Mouse (Mus musculus): ENCODE measurements around the gene Xpr1.
A peak's percentile ranks its signal among the peaks of the same experiment; 100 is the strongest.

Xpr1 gene

GRCm38 (mm10) chr1:155400056-155400455 lies 17.2 kb downstream of the Xpr1 start:
- DNase-seq: no peak

- DNase-seq: peak; percentile 56
These were observed 22.4 kb downstream of the Xpr1 start for GRCm38 (mm10) chr1:155394829-155395228.

- DNase-seq: no peak
These were observed 23.2 kb downstream of the Xpr1 start for GRCm38 (mm10) chr1:155394021-155394420.

GRCm38 (mm10) chr1:155392825-155393224 lies 24.4 kb downstream of the Xpr1 start:
- no peak for DNase-seq

GRCm38 (mm10) chr1:155391537-155391936 lies 25.7 kb downstream of the Xpr1 start:
- no peak for DNase-seq

GRCm38 (mm10) chr1:155388418-155388817 lies 28.8 kb downstream of the Xpr1 start:
- DNase-seq: no peak

- DNase-seq: no peak
These were observed 30.7 kb downstream of the Xpr1 start for GRCm38 (mm10) chr1:155386551-155386950.

- no peak for DNase-seq
These were observed 33.6 kb downstream of the Xpr1 start for GRCm38 (mm10) chr1:155383319-155384302.

- no peak for DNase-seq
These were observed 35.3 kb downstream of the Xpr1 start for GRCm38 (mm10) chr1:155381931-155382330.

- no peak for DNase-seq
These were observed 37.9 kb downstream of the Xpr1 start for GRCm38 (mm10) chr1:155379289-155379688.

- no peak for DNase-seq
These were observed 44.4 kb downstream of the Xpr1 start for GRCm38 (mm10) chr1:155372821-155373220.

GRCm38 (mm10) chr1:155370075-155370658 lies 47.0 kb downstream of the Xpr1 start:
- no peak for DNase-seq

- DNase-seq: no peak
These were observed 50.8 kb downstream of the Xpr1 start for GRCm38 (mm10) chr1:155366366-155366765.

- DNase-seq: no peak
These were observed 55.6 kb downstream of the Xpr1 start for GRCm38 (mm10) chr1:155361502-155362126.

GRCm38 (mm10) chr1:155353096-155353495 lies 64.1 kb downstream of the Xpr1 start:
- no peak for DNase-seq

- no peak for DNase-seq
These were observed 65.7 kb downstream of the Xpr1 start for GRCm38 (mm10) chr1:155351527-155351926.

GRCm38 (mm10) chr1:155348491-155348890 lies 68.7 kb downstream of the Xpr1 start:
- no peak for DNase-seq

GRCm38 (mm10) chr1:155347339-155347738 lies 69.9 kb downstream of the Xpr1 start:
- DNase-seq: no peak

GRCm38 (mm10) chr1:155344019-155344418 lies 73.2 kb downstream of the Xpr1 start:
- no peak for DNase-seq

GRCm38 (mm10) chr1:155339622-155340021 lies 77.6 kb downstream of the Xpr1 start:
- no peak for DNase-seq

GRCm38 (mm10) chr1:155337315-155337714 lies 79.9 kb downstream of the Xpr1 start:
- DNase-seq: no peak

GRCm38 (mm10) chr1:155335963-155336362 lies 81.3 kb downstream of the Xpr1 start:
- no peak for DNase-seq

GRCm38 (mm10) chr1:155322183-155322582 lies 95.0 kb downstream of the Xpr1 start:
- DNase-seq: peak; percentile 21
